In genomic region chr7:88356871-88357776, GRCm38 (mm10) we compare ENCODE assay signal across 9 mouse cellular contexts.
DNase-seq lines count a peak whose midpoint lies in the region; ATAC-seq and TF ChIP-seq lines count a peak whose summit lies in the region.
"Had no signal": no experiment of that assay in that cellular context is flagged by ENCODE, and none has a peak within 500 bp of the region (broad histone marks: within the 10 kb centered on the region; RNA-seq: fewer than 3 reads in every experiment).

No protein-coding gene starts in this region.

- peak; percentile 87 for TF ChIP-seq CTCF in layer of hippocampus, adult 2 months (conservative IDR thresholded peaks at IDR 0.05)
- TF ChIP-seq CTCF in hindbrain, postnatal 0 days (IDR thresholded peaks at IDR 0.05; ENCODE audit: low read depth) = peak; percentile 67

- no peak for ATAC-seq in hindbrain, postnatal 0 days

- DNase-seq in adrenal gland, postnatal 36 days = peak; percentile 7 to 23
- DNase-seq in adrenal gland, postnatal 4 days (ENCODE audit: low spot score in 2 of 2) = no peak
- DNase-seq in layer of hippocampus, adult 2 months (ENCODE audit: low spot score in 2 of 2) = peak in 1 of 2 experiments; percentile 27
- no peak for DNase-seq in layer of hippocampus, postnatal 14 days (ENCODE audit: low spot score in 2 of 2)
- DNase-seq in T-cell, adult 2 months (ENCODE audit: low spot score) = peak; percentile 2
- DNase-seq in hindbrain, postnatal 0 days (ENCODE audit: low spot score) = peak; percentile 50
- DNase-seq in retina, embryonic 14.5 days (ENCODE audit: low spot score) = peak; percentile 71
- DNase-seq in cerebellum, adult 11-12 months = no peak
- DNase-seq: liver, embryonic 13.5 days had no signal

- H3K27me3 ChIP-seq in hindbrain, postnatal 0 days (ENCODE audit: insufficient read depth, low read length) = no peaks in the 10 kb centered on the region
- H3K27me3 ChIP-seq: liver, embryonic 13.5 days had no signal

- H3K4me1 ChIP-seq in hindbrain, postnatal 0 days (ENCODE audit: insufficient read depth, low read length) = no peaks in the 10 kb centered on the region
- H3K4me1 ChIP-seq: liver, embryonic 13.5 days had no signal

- no peak overlapping the region for H3K27ac ChIP-seq in layer of hippocampus, adult 2 months
- no peak overlapping the region for H3K27ac ChIP-seq in hindbrain, postnatal 0 days
- H3K27ac ChIP-seq: liver, embryonic 13.5 days had no signal

- H3K9me3 ChIP-seq in hindbrain, postnatal 0 days (ENCODE audit: low read length) = no peaks in the 10 kb centered on the region
- H3K9me3 ChIP-seq: liver, embryonic 13.5 days had no signal

- H3K36me3 ChIP-seq in hindbrain, postnatal 0 days (ENCODE audit: insufficient read depth, low read length) = no peaks in the 10 kb centered on the region
- H3K36me3 ChIP-seq: liver, embryonic 13.5 days had no signal

- H3K9ac ChIP-seq in hindbrain, postnatal 0 days (replicated peaks; ENCODE audit: low read length) = no peak overlapping the region
- H3K9ac ChIP-seq: liver, embryonic 13.5 days had no signal

- H3K4me2 ChIP-seq in hindbrain, postnatal 0 days (ENCODE audit: low read depth, low read length) = no peak overlapping the region
- H3K4me2 ChIP-seq: liver, embryonic 13.5 days had no signal

- WGBS in hindbrain, postnatal 0 days = 42% methylated on average over 4 of the region's 4 CpGs

- H3K4me3 ChIP-seq in layer of hippocampus, adult 2 months = no peak overlapping the region
- H3K4me3 ChIP-seq in hindbrain, postnatal 0 days (ENCODE audit: low read length) = no peak overlapping the region
- H3K4me3 ChIP-seq: liver, embryonic 13.5 days had no signal

Comparison
In these comparisons a context has a peak if more than half of its experiments do, and no peak if none do; other contexts are left out.
1. DNase-seq: peak in adrenal gland, postnatal 36 days (2 of 2), T-cell, adult 2 months (single experiment), hindbrain, postnatal 0 days (single experiment) and retina, embryonic 14.5 days (single experiment); none in adrenal gland, postnatal 4 days (0 of 2), layer of hippocampus, postnatal 14 days (0 of 2) and cerebellum, adult 11-12 months (single experiment).